In genomic region chr4:141598199-141598893, GRCm38 (mm10) we compare ENCODE assay signal across 9 mouse cellular contexts. TPM values are rescaled to one million over a fixed set of nuclear protein-coding genes. Genes with fewer than 3 reads are reported as not detected.
A peak's percentile ranks its signal among the peaks of the same experiment; 100 is the strongest.
DNase-seq lines count a peak whose midpoint lies in the region; ATAC-seq and TF ChIP-seq lines count a peak whose summit lies in the region.
"Had no signal": no experiment of that assay in that cellular context is flagged by ENCODE, and none has a peak within 500 bp of the region (broad histone marks: within the 10 kb centered on the region; RNA-seq: fewer than 3 reads in every experiment).

No protein-coding gene starts in this region.

- intact Hi-C loops in heart, postnatal 14 days (cut with DNase I) = no loop called here
- intact Hi-C loops in left cerebral cortex, adult 2 months (cut with DNase I) = no loop called here

- H3K9me3 ChIP-seq in limb, embryonic 15.5 days = no peaks in the 10 kb centered on the region
- no peaks in the 10 kb centered on the region for H3K9me3 ChIP-seq in neural tube, embryonic 12.5 days

- WGBS in spleen, adult 2 months = 13% methylated on average over 19 of the region's 19 CpGs
- WGBS in limb, embryonic 15.5 days = 2% methylated on average over 18 of the region's 19 CpGs
- WGBS in neural tube, embryonic 12.5 days = under 1% methylated on average over 19 of the region's 19 CpGs

- H3K4me2 ChIP-seq in limb, embryonic 15.5 days = peak overlapping the region; percentile 98
- H3K4me2 ChIP-seq in neural tube, embryonic 12.5 days (replicated peaks) = peak overlapping the region; percentile 90

- H3K4me1 ChIP-seq in spleen, adult 2 months (ENCODE audit: control insufficient read depth, insufficient read depth, insufficient read length) = no peaks in the 10 kb centered on the region; the same call in 1 of the 2 replicates
- H3K4me1 ChIP-seq in limb, embryonic 15.5 days = peaks cover 33% of the 10 kb centered on the region
- H3K4me1 ChIP-seq in neural tube, embryonic 12.5 days = peaks cover 21% of the 10 kb centered on the region

- H3K9ac ChIP-seq in limb, embryonic 15.5 days = peak overlapping the region; percentile 37; the same call in 1 of the 2 replicates
- H3K9ac ChIP-seq in neural tube, embryonic 12.5 days = peak overlapping the region; percentile 76

- ATAC-seq in limb, embryonic 15.5 days (ENCODE audit: insufficient number of reproducible peaks, low FRiP score, low TSS enrichment, low read depth) = no peak
- no peak; the same call in 1 of the 2 replicates for ATAC-seq in neural tube, embryonic 12.5 days (ENCODE audit: low FRiP score, low read depth)

- H3K27ac ChIP-seq in spleen, adult 2 months (ENCODE audit: insufficient read depth, low read length) = peak overlapping the region; percentile 32; the same call in 1 of the 2 replicates
- H3K27ac ChIP-seq in limb, embryonic 15.5 days = peak overlapping the region; percentile 76
- no peak overlapping the region for H3K27ac ChIP-seq in neural tube, embryonic 12.5 days
- H3K27ac ChIP-seq in left cerebral cortex, adult 2 months = no peak overlapping the region

- TF ChIP-seq CTCF in spleen, adult 2 months (IDR thresholded peaks at IDR 0.05; ENCODE audit: extremely low read depth, insufficient read depth, insufficient read length, insufficient replicate concordance) = no peak
- no peak for TF ChIP-seq CTCF in left cerebral cortex, adult 2 months (IDR thresholded peaks at IDR 0.05)

- H3K4me3 ChIP-seq in spleen, adult 2 months (ENCODE audit: extremely low read depth, insufficient read depth, insufficient read length) = no peak overlapping the region
- H3K4me3 ChIP-seq in limb, embryonic 15.5 days = peak overlapping the region; percentile 61
- H3K4me3 ChIP-seq in neural tube, embryonic 12.5 days = peak overlapping the region; percentile 52
- no peak overlapping the region for H3K4me3 ChIP-seq in left cerebral cortex, adult 2 months

- DNase-seq in spleen, adult 2 months (ENCODE audit: low read depth in 1 of 2, low spot score in 2 of 2) = no peak
- DNase-seq in spleen, postnatal 36 days (ENCODE audit: low spot score in 2 of 2) = no peak
- peak; percentile 50 to 69 for DNase-seq in heart, postnatal 14 days
- DNase-seq in left cerebral cortex, adult 2 months (ENCODE audit: extremely low spot score in 1 of 2, low spot score in 2 of 2) = no peak
- DNase-seq in right cerebral cortex, postnatal 4 days = no peak
- DNase-seq in MN1 (ENCODE audit: low spot score) = no peak

- H3K27me3 ChIP-seq in spleen, adult 2 months (ENCODE audit: control insufficient read depth, insufficient read depth, low read length) = peaks cover 18% of the 10 kb centered on the region
- no peaks in the 10 kb centered on the region for H3K27me3 ChIP-seq in limb, embryonic 15.5 days
- peaks cover 13% of the 10 kb centered on the region for H3K27me3 ChIP-seq in neural tube, embryonic 12.5 days (replicated peaks)
- H3K27me3 ChIP-seq: CH12.LX had no signal

- TF ChIP-seq POLR2A in spleen, adult 2 months (IDR thresholded peaks at IDR 0.05; ENCODE audit: low read depth, low read length) = no peak

- H3K36me3 ChIP-seq in spleen, adult 2 months (ENCODE audit: control insufficient read depth, insufficient read depth, low read length) = no peaks in the 10 kb centered on the region
- peaks cover 16% of the 10 kb centered on the region for H3K36me3 ChIP-seq in limb, embryonic 15.5 days
- H3K36me3 ChIP-seq in neural tube, embryonic 12.5 days = no peaks in the 10 kb centered on the region

RNA-seq across cellular contexts. Expression of gene Fblim1, which starts 7.5 kb away (rescaled TPM):
- 8.4 and 10.1 TPM in 2 replicates for polyA plus RNA-seq in spleen, adult 2 months (2012; rRNA removed)
- total RNA-seq in heart, postnatal 14 days (2021) = 100 to 1,000 TPM; 299 to 338 TPM
- 27.1 and 29.3 TPM in 2 replicates for polyA plus RNA-seq in limb, embryonic 15.5 days (2015; fragmentation: Nextera tagmentation; extraction: Ambion mirVana)
- 30.6 and 37.0 TPM in 2 replicates for polyA plus RNA-seq in neural tube, embryonic 12.5 days (2016; fragmentation: Nextera tagmentation; extraction: Ambion mirVana)
- total RNA-seq in left cerebral cortex, adult 2 months (2021) = 1 to 10 TPM in 1 of 2 experiments, under 1 TPM in 1; 0.75 to 1.1 TPM

RNA-seq across cellular contexts. Expression of gene Tmem82, which starts 20.1 kb away (rescaled TPM):
- polyA plus RNA-seq in spleen, adult 2 months (2012; rRNA removed) = 0.56 and 0.86 TPM in 2 replicates
- total RNA-seq in heart, postnatal 14 days (2021) = 10 to 100 TPM; 30.1 to 35.4 TPM
- polyA plus RNA-seq in limb, embryonic 15.5 days (2015; fragmentation: Nextera tagmentation; extraction: Ambion mirVana) = 0.20 and 0.29 TPM in 2 replicates
- polyA plus RNA-seq in neural tube, embryonic 12.5 days (2016; fragmentation: Nextera tagmentation; extraction: Ambion mirVana) = 0.26 and 0.43 TPM in 2 replicates
- total RNA-seq in left cerebral cortex, adult 2 months (2021) = 1 to 10 TPM in 1 of 2 experiments, under 1 TPM in 1; 0.30 to 1.1 TPM

RNA-seq across cellular contexts. Expression of gene Slc25a34, which starts 25.3 kb away (rescaled TPM):
- 0.34 and 0.43 TPM in 2 replicates for polyA plus RNA-seq in spleen, adult 2 months (2012; rRNA removed)
- 100 to 1,000 TPM; 121 TPM for total RNA-seq in heart, postnatal 14 days (2021)
- polyA plus RNA-seq in limb, embryonic 15.5 days (2015; fragmentation: Nextera tagmentation; extraction: Ambion mirVana) = 0.14 and 0.52 TPM in 2 replicates
- not detected in 2 replicates for polyA plus RNA-seq in neural tube, embryonic 12.5 days (2016; fragmentation: Nextera tagmentation; extraction: Ambion mirVana)
- 1 to 10 TPM; 3.2 TPM for total RNA-seq in left cerebral cortex, adult 2 months (2021)

RNA-seq across cellular contexts. Expression of gene Spen, which starts 59.9 kb away (rescaled TPM):
- 28.2 and 34.1 TPM in 2 replicates for polyA plus RNA-seq in spleen, adult 2 months (2012; rRNA removed)
- total RNA-seq in heart, postnatal 14 days (2021) = 10 to 100 TPM; 33.8 to 34.0 TPM
- polyA plus RNA-seq in limb, embryonic 15.5 days (2015; fragmentation: Nextera tagmentation; extraction: Ambion mirVana) = 7.2 and 9.0 TPM in 2 replicates
- 21.1 and 21.3 TPM in 2 replicates for polyA plus RNA-seq in neural tube, embryonic 12.5 days (2016; fragmentation: Nextera tagmentation; extraction: Ambion mirVana)
- 10 to 100 TPM; 68.0 to 73.2 TPM for total RNA-seq in left cerebral cortex, adult 2 months (2021)

Comparison
In these comparisons a context has a peak if more than half of its experiments do, and no peak if none do; other contexts are left out.
1. DNase-seq: peak in heart, postnatal 14 days (2 of 2); none in spleen, adult 2 months (0 of 2), spleen, postnatal 36 days (0 of 2), left cerebral cortex, adult 2 months (0 of 2), right cerebral cortex, postnatal 4 days (single experiment) and MN1 (single experiment).
2. H3K27ac ChIP-seq: peak in spleen, adult 2 months (single experiment) and limb, embryonic 15.5 days (single experiment); none in neural tube, embryonic 12.5 days (single experiment) and left cerebral cortex, adult 2 months (single experiment).
3. H3K4me3 ChIP-seq: peak in limb, embryonic 15.5 days (single experiment) and neural tube, embryonic 12.5 days (single experiment); none in spleen, adult 2 months (single experiment) and left cerebral cortex, adult 2 months (single experiment).